Mouse (Mus musculus) ES-Bruce4 (cell line): ENCODE data around the gene Pdap1.

Experiments
- CTCF ChIP-seq: IDR thresholded peaks from one replicate; pipeline ENCODE4 v1.8.1; 2011; ENCODE audit warnings: low read depth, low read length
- POLR2A ChIP-seq: IDR thresholded peaks from one replicate; pipeline ENCODE4 v1.8.1; 2011; ENCODE audit warnings: low read length; ENCODE audit not compliant: insufficient read depth

- TF ChIP-seq CTCF, result no peak
- TF ChIP-seq POLR2A, result peak; percentile 85
These were observed at the start of gene Pdap1, which contains the start of gene Bud31 for GRCm38 (mm10) chr5:145139571-145140519.
